Mouse (Mus musculus): ENCODE measurements at regions not wholly inside any gene's neighbourhood (a gene's known extent, or its start where the extent isn't known, plus 50 kb on each side); places are given as distances from the start of the nearest gene placed in this dataset.
"Not testable (repeated sequence)": the region's sequence is repeated elsewhere in the genome, so short reads cannot be mapped to it uniquely, and the experiment has no call there.

- intact Hi-C loops (cut with DNase I): no loop called here
- DNase-seq (ENCODE audit: low spot score): no peak
Measured at GRCm38 (mm10) chr8:35120612-35121011, 645.0 kb upstream of the Gm19410 start.

GRCm38 (mm10) chr8:35121084-35121483, 644.5 kb upstream of the Gm19410 start:
- intact Hi-C loops (cut with DNase I): no loop called here

GRCm38 (mm10) chr8:35123196-35123621, 642.4 kb upstream of the Gm19410 start:
- peak; percentile 21 for DNase-seq (ENCODE audit: low spot score)
- intact Hi-C loops (cut with DNase I): no loop called here

More at GRCm38 (mm10) chr8:35121084-35121483, 644.5 kb upstream of the Gm19410 start:
- DNase-seq (ENCODE audit: low spot score): no peak

- DNase-seq (ENCODE audit: low spot score): no peak
- intact Hi-C loops (cut with DNase I): no loop called here
Measured at GRCm38 (mm10) chr8:35125179-35125578, 640.4 kb upstream of the Gm19410 start.

- DNase-seq (ENCODE audit: low spot score): no peak
- intact Hi-C loops (cut with DNase I): no loop called here
Measured at GRCm38 (mm10) chr8:35132281-35132680, 633.3 kb upstream of the Gm19410 start.

GRCm38 (mm10) chr8:35135630-35136029, 630.0 kb upstream of the Gm19410 start:
- DNase-seq (ENCODE audit: low spot score): no peak
- intact Hi-C loops (cut with DNase I): no loop called here

GRCm38 (mm10) chr8:35136643-35137042, 628.9 kb upstream of the Gm19410 start:
- DNase-seq (ENCODE audit: low spot score): no peak
- intact Hi-C loops (cut with DNase I): no loop called here

- DNase-seq (ENCODE audit: low spot score): no peak
- intact Hi-C loops (cut with DNase I): loop anchor here (5.0 kb wide), 1 partner anchor 138 kb away; no protein-coding TSS in a partner anchor
Measured at GRCm38 (mm10) chr8:35140775-35141174, 624.8 kb upstream of the Gm19410 start.

GRCm38 (mm10) chr8:35143018-35143656, 622.5 kb upstream of the Gm19410 start:
- intact Hi-C loops (cut with DNase I): loop anchor here (5.0 kb wide), 1 partner anchor 141 kb away; no protein-coding TSS in a partner anchor
- DNase-seq (ENCODE audit: low spot score): no peak

GRCm38 (mm10) chr8:35143684-35144083, 621.9 kb upstream of the Gm19410 start:
- no peak for DNase-seq (ENCODE audit: low spot score)
- intact Hi-C loops (cut with DNase I): loop anchor here (5.0 kb wide), 1 partner anchor 141 kb away; no protein-coding TSS in a partner anchor

- intact Hi-C loops (cut with DNase I): loop anchor here (5.0 kb wide), 1 partner anchor 142 kb away; no protein-coding TSS in a partner anchor
- no peak for DNase-seq (ENCODE audit: low spot score)
Measured at GRCm38 (mm10) chr8:35144401-35144800, 621.2 kb upstream of the Gm19410 start.

GRCm38 (mm10) chr8:35147481-35147880, 618.1 kb upstream of the Gm19410 start:
- intact Hi-C loops (cut with DNase I): no loop called here
- no peak for DNase-seq (ENCODE audit: low spot score)

GRCm38 (mm10) chr8:35147967-35148366, 617.6 kb upstream of the Gm19410 start:
- intact Hi-C loops (cut with DNase I): no loop called here

GRCm38 (mm10) chr8:35152585-35152984, 613.0 kb upstream of the Gm19410 start:
- no peak for DNase-seq (ENCODE audit: low spot score)
- intact Hi-C loops (cut with DNase I): no loop called here

More at GRCm38 (mm10) chr8:35147967-35148366, 617.6 kb upstream of the Gm19410 start:
- no peak for DNase-seq (ENCODE audit: low spot score)

- DNase-seq (ENCODE audit: low spot score): no peak
- intact Hi-C loops (cut with DNase I): loop anchor here (5.0 kb wide), 1 partner anchor 306 kb away; no protein-coding TSS in a partner anchor
Measured at GRCm38 (mm10) chr8:35156272-35156671, 609.3 kb upstream of the Gm19410 start.

GRCm38 (mm10) chr8:35157711-35158110, 607.9 kb upstream of the Gm19410 start:
- DNase-seq (ENCODE audit: low spot score): no peak
- intact Hi-C loops (cut with DNase I): loop anchor here (2.0 to 5.0 kb wide), 2 partner anchors 265 to 305 kb away; no protein-coding TSS in a partner anchor

- intact Hi-C loops (cut with DNase I): loop anchor here (2.0 to 5.0 kb wide), 2 partner anchors 267 to 303 kb away; no protein-coding TSS in a partner anchor
- DNase-seq (ENCODE audit: low spot score): peak; percentile 10
Measured at GRCm38 (mm10) chr8:35159329-35159728, 606.3 kb upstream of the Gm19410 start.

- no peak for DNase-seq (ENCODE audit: low spot score)
- intact Hi-C loops (cut with DNase I): no loop called here
Measured at GRCm38 (mm10) chr8:35160230-35160629, 605.4 kb upstream of the Gm19410 start.

- DNase-seq (ENCODE audit: low spot score); intact Hi-C loops (cut with DNase I): not testable (repeated sequence)
Measured at GRCm38 (mm10) chr8:35162166-35162565, 603.4 kb upstream of the Gm19410 start.

GRCm38 (mm10) chr8:35166611-35167010, 599.0 kb upstream of the Gm19410 start:
- DNase-seq (ENCODE audit: low spot score): no peak
- intact Hi-C loops (cut with DNase I): no loop called here

GRCm38 (mm10) chr8:35171536-35172310, 593.9 kb upstream of the Gm19410 start:
- no peak for DNase-seq (ENCODE audit: low spot score)
- intact Hi-C loops (cut with DNase I): no loop called here

Data from heart, postnatal 25 days (tissue).